Mouse (Mus musculus): Measurements from ENCODE around the gene Egfl7.

Egfl7 gene

GRCm38 (mm10) chr2:26611054-26611453, 31.2 kb downstream of the Egfl7 start:
- no peak for DNase-seq (ENCODE audit: extremely low spot score, low read depth, low spot score)

- DNase-seq (ENCODE audit: extremely low spot score, low read depth, low spot score): no peak
These were observed 32.1 kb downstream of the Egfl7 start for GRCm38 (mm10) chr2:26611896-26612295.

GRCm38 (mm10) chr2:26614903-26615302, 35.1 kb downstream of the Egfl7 start:
- no peak for DNase-seq (ENCODE audit: extremely low spot score, low read depth, low spot score)

- no peak for DNase-seq (ENCODE audit: extremely low spot score, low read depth, low spot score)
These were observed 35.8 kb downstream of the Egfl7 start for GRCm38 (mm10) chr2:26615459-26616124.

- DNase-seq (ENCODE audit: extremely low spot score, low read depth, low spot score): no peak
These were observed 37.5 kb downstream of the Egfl7 start for GRCm38 (mm10) chr2:26617331-26617730.

GRCm38 (mm10) chr2:26617928-26618327, 38.1 kb downstream of the Egfl7 start:
- no peak for DNase-seq (ENCODE audit: extremely low spot score, low read depth, low spot score)

GRCm38 (mm10) chr2:26621246-26621645, 41.4 kb downstream of the Egfl7 start:
- DNase-seq (ENCODE audit: extremely low spot score, low read depth, low spot score): no peak

- DNase-seq (ENCODE audit: extremely low spot score, low read depth, low spot score): no peak
These were observed 43.2 kb downstream of the Egfl7 start for GRCm38 (mm10) chr2:26622984-26623383.

GRCm38 (mm10) chr2:26625419-26625818, 45.6 kb downstream of the Egfl7 start:
- DNase-seq (ENCODE audit: extremely low spot score, low read depth, low spot score): no peak

GRCm38 (mm10) chr2:26626081-26626480, 46.3 kb downstream of the Egfl7 start:
- no peak for DNase-seq (ENCODE audit: extremely low spot score, low read depth, low spot score)

- no peak for DNase-seq (ENCODE audit: extremely low spot score, low read depth, low spot score)
These were observed 48.3 kb downstream of the Egfl7 start, which contains the start of gene Fam69b for GRCm38 (mm10) chr2:26627921-26628739. Fam69b (plus strand) TSS chr2:26628457.

- no peak for DNase-seq (ENCODE audit: extremely low spot score, low read depth, low spot score)
These were observed 49.1 kb downstream of the Egfl7 start for GRCm38 (mm10) chr2:26628792-26629437.

GRCm38 (mm10) chr2:26632541-26633395, 53.0 kb downstream of the Egfl7 start:
- no peak for DNase-seq (ENCODE audit: extremely low spot score, low read depth, low spot score)

- no peak for DNase-seq (ENCODE audit: extremely low spot score, low read depth, low spot score)
These were observed 54.2 kb downstream of the Egfl7 start for GRCm38 (mm10) chr2:26633953-26634530.

GRCm38 (mm10) chr2:26634629-26635488, 55.0 kb downstream of the Egfl7 start:
- DNase-seq (ENCODE audit: extremely low spot score, low read depth, low spot score): no peak

GRCm38 (mm10) chr2:26635489-26636324, 55.9 kb downstream of the Egfl7 start:
- no peak for DNase-seq (ENCODE audit: extremely low spot score, low read depth, low spot score)

GRCm38 (mm10) chr2:26636325-26636635, 56.5 kb downstream of the Egfl7 start:
- no peak for DNase-seq (ENCODE audit: extremely low spot score, low read depth, low spot score)

- DNase-seq (ENCODE audit: extremely low spot score, low read depth, low spot score): no peak
These were observed 57.6 kb downstream of the Egfl7 start for GRCm38 (mm10) chr2:26637316-26637932.

Data from hindlimb bud, embryonic 11.5 days (tissue).